Mouse (Mus musculus) hindlimb bud, embryonic 11.5 days (tissue): Measurements from ENCODE around the gene Pnn.
"Not testable (repeated sequence)": the region's sequence is repeated elsewhere in the genome, so short reads cannot be mapped to it uniquely, and the experiment has no call there.

Experiments used
- DNase-seq: peaks from one replicate; pipeline ENCODE4 v3.0.0-alpha.2; 2012; ENCODE audit warnings: low read depth, low spot score; ENCODE audit errors: extremely low spot score

The Pnn gene

GRCm38 (mm10) chr12:59066448-59067077 is at the start of gene Pnn:
Gene Pnn (plus strand): TSS chr12:59066884.
- peak; percentile 93 for DNase-seq

- DNase-seq, result no peak
Measured at GRCm38 (mm10) chr12:59017970-59018369, 48.7 kb upstream of the Pnn start.

- no peak for DNase-seq
Measured at GRCm38 (mm10) chr12:59019891-59020290, 46.8 kb upstream of the Pnn start.

- no peak for DNase-seq
Measured at GRCm38 (mm10) chr12:59021306-59021705, 45.4 kb upstream of the Pnn start.

GRCm38 (mm10) chr12:59032101-59032500 is 34.6 kb upstream of the Pnn start:
- DNase-seq, result no peak

- no peak for DNase-seq
Measured at GRCm38 (mm10) chr12:59039162-59039970, 27.3 kb upstream of the Pnn start.

- peak; percentile 79 for DNase-seq
Measured at GRCm38 (mm10) chr12:59039971-59040844, 26.5 kb upstream of the Pnn start.

GRCm38 (mm10) chr12:59040851-59041250 is 25.8 kb upstream of the Pnn start:
- no peak for DNase-seq

- DNase-seq, result no peak
Measured at GRCm38 (mm10) chr12:59052470-59052869, 14.2 kb upstream of the Pnn start.

GRCm38 (mm10) chr12:59053166-59053565 is 13.5 kb upstream of the Pnn start:
- DNase-seq, result no peak

GRCm38 (mm10) chr12:59053976-59054375 is 12.7 kb upstream of the Pnn start:
- no peak for DNase-seq

- no peak for DNase-seq
Measured at GRCm38 (mm10) chr12:59055196-59055850, 11.4 kb upstream of the Pnn start.

- no peak for DNase-seq
Measured at GRCm38 (mm10) chr12:59056222-59056621, 10.5 kb upstream of the Pnn start.

GRCm38 (mm10) chr12:59058242-59058641 is 8.4 kb upstream of the Pnn start:
- not testable (repeated sequence) for DNase-seq

GRCm38 (mm10) chr12:59060322-59060721 is 6.4 kb upstream of the Pnn start:
- no peak for DNase-seq

GRCm38 (mm10) chr12:59060993-59061595 is 5.6 kb upstream of the Pnn start, which contains the start of gene Trappc6b:
Gene Trappc6b (minus strand): TSS chr12:59061472.
- no peak for DNase-seq

- no peak for DNase-seq
Measured at GRCm38 (mm10) chr12:59064837-59065236, 1.8 kb upstream of the Pnn start.

- DNase-seq, result no peak
Measured at GRCm38 (mm10) chr12:59065776-59066175, 908 bp upstream of the Pnn start.

- DNase-seq, result no peak
Measured at GRCm38 (mm10) chr12:59067095-59067494, 411 bp downstream of the Pnn start.

- no peak for DNase-seq
Measured at GRCm38 (mm10) chr12:59068791-59069190, 2.1 kb downstream of the Pnn start.
